Mouse (Mus musculus): ENCODE data around the gene Prss8.

DNA sequence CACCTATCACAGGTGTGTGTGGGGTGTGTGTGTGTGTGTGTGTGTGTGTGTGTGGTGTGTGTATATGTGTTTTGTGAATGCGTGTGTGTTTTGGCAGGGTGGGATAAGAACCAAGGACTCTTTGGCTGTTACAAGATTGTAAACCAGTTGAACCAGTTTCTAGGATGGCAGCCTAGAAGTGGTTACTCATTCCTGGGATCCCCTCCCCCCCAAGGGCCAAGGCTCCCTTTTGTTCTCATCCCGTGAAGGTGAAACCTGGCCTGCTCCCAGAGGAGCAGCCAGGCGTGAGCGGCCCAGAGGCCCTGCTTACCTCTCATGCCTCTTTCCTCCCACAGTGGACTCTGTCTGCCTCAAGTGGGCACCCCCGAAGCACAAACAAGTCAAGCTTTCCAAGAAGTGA lies 4.7 kb downstream of the Prss8 start:
- TF ChIP-seq GATA1 (IDR thresholded peaks at IDR 0.05; ENCODE audit: borderline replicate concordance, low read length) = no peak
- TF ChIP-seq CTCF (IDR thresholded peaks at IDR 0.05; ENCODE audit: low read depth, low read length) = no peak
- no peak for TF ChIP-seq TAL1 (conservative IDR thresholded peaks at IDR 0.05; ENCODE audit: low read depth, low read length)

All from G1E (cell line).